Mouse (Mus musculus): Measurements from ENCODE around the gene Rd3.

DNA sequence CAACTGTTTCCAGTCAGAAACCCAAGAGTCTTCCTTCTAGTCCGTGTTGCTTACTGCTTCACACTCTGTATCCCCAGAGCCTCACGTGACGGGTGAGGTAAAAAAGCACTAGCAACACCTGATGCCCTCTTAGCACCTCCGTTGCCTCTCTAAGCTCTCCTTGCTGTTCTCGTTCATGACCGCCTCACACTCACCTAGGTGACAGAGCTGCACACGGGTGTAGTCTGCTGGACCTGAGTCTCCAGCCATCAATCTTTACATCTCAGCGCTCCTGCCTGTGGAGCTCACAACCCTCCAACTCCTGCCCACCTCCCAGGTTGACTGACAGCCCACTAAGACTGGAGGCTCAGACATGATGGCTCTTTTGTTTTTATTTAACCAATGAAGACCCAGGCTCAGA lies 29.4 kb upstream of the Rd3 start:
- no peak for TF ChIP-seq CTCF (IDR thresholded peaks at IDR 0.05; ENCODE audit: low read depth)
- TF ChIP-seq EP300 (IDR thresholded peaks at IDR 0.05; ENCODE audit: low read depth), result no peak

All from liver, embryonic 14.5 days (tissue).